Mouse (Mus musculus) lung, adult 2 months (tissue): ENCODE data around the gene Tmem211.

Source experiments
- CTCF ChIP-seq: fragments of 200-500 bp; IDR thresholded peaks from 2 replicates; pipeline ENCODE4 v1.5.1; 2011; ENCODE audit warnings: mild to moderate bottlenecking, low read length, control low read depth; ENCODE audit not compliant: insufficient read depth
- POLR2A ChIP-seq: fragments of 200-500 bp; IDR thresholded peaks from 2 replicates; pipeline ENCODE4 v1.6.1; 2011; ENCODE audit warnings: low read depth, mild to moderate bottlenecking, control low read depth, low read length, borderline replicate concordance; ENCODE audit errors: extremely low read depth

DNA sequence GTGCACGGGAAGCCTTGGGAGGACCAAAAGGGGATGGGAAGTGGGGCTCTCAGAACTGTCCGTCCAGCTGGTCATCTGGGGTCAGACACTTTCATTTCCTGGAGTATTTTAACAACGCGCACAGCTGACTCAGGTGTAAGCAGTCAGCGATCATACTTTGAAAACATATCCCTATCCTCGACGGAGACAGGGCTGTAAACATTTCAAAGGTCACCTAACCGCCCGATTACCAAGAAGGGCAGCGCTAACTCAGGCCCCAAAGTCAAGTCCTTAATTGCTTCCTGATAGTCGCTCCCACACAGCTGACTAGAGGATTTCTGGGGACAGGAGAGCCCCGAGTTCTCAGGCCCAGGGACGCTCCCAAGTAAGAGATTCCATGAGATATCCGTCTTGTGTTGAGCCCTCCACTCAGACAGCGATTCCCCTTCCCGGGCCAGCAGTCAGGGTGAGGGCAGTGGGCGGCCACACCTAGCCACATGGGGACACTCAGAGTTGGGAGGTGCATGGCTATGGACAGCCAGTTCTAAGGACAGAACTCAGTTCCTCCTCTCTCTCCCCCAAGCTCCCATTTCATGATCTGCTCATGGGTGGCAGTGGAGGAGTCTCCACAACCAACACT is 8.0 kb upstream of the Tmem211 start:
- TF ChIP-seq POLR2A (no peak), CTCF (no peak)
